Mouse (Mus musculus) megakaryocyte progenitor cell, adult 5-6 weeks (primary cell): Measurements from ENCODE around the gene Hip1r. TPM values are rescaled to one million over a fixed set of nuclear protein-coding genes. Genes with fewer than 3 reads are reported as not detected.

Experiments
- ATAC-seq: replicated peaks from 2 replicates; pipeline ENCODE4 v1.8.0; 2016; ENCODE audit warnings: mild to moderate bottlenecking, moderate TSS enrichment, inconsistent platforms; ENCODE audit not compliant: poor library complexity
- total RNA-seq, 2 experiments: library from RNA; stranded (forward) in 1 of 2; stranded (reverse) in 1 of 2; fragments of 157-497, 149-512 nt in 1 of 2; fragments of 200-1000 nt in 1 of 2; gene quantifications; 2 replicates each; pipeline versions ENCODE4 v1.2.3 to v1.2.4; 2015 to 2017

Hip1r gene
- total RNA-seq, 2 experiments from 2014 or later = 4.9 to 14.2 TPM

DNA sequence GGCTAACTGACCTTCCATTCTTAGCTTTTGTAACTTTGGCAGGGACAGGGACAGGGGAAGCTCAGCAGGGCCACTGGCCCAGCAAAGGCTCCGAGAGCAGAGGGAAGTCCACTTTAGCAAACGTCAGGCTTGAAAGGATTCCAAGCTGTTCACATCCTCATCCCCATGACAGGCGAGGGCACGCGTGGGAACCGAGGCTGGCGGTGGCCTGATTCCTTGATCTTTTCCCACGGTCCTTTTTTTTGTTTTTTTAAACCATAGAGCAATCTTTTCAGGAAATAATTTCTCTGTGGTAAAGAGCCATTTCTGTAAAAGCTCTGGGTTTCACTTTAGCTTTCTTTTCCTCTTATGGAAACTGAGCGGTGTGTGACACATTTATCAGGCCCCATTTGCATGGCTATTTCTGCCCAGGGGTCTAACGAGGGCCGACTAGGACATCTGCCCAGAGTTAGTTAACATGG, 41.4 kb downstream of the Hip1r start:
- no peak for ATAC-seq

DNA sequence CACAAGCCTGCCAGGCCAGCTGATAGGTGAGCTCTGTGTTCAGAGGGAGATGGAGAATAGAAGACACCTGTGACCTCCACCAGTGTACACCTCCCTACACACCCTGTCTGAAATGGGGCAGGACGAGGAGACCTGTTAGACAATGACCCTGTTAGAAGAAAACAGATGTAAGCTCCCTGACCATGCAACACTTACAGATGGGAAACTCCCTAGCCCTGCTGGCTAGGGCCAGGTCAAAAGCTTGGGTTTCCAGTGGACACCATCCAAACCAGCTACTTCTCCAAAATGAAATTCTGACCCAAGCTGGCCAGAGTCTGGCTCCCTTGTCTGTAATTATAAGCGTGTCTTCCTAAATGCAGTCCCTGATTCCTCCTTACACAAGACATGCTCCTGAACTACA, 42.3 kb downstream of the Hip1r start:
- ATAC-seq = no peak

DNA sequence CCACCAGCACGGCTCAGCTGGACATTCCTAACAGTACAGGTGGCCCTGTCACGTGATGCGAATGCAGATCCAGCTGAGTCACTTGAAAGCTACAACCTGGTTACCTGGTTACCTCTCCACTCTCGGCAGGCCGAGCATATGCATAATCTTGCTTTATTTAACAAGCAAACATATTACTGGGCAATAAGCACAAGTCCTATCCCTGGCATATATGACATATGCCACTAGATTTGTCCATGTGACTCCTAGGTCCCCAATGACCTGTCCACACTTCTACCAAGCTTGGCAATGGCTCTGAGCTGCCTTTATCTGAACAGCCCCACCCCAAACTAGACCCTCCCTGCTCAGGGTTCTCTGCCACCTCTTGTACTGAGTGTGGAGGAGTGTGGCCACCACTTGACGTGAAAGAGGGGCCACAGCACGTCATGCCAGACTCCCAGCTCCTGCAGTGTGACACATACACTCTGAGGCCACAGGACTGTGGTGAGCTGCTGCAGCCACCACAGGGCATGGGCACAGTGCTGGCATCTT, 42.9 kb downstream of the Hip1r start:
- no peak for ATAC-seq

DNA sequence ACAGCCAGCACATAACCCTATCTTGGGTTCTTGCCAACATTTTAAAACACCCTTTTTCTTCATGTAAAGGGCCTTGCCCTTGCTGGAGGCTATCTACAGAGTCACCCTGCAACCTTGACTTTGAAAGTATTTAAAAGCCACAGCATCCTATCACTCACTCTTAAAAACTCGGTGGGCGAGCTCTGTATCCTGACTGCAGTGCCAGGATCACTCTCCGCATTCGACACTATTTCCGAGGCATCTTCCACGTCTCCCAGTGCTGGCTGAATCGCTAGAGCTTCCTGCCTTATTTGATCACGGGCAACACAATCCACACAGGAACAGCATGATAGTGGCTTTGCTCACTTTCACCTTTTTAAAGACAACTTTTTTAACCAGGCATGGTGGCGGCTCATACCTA, 44.5 kb downstream of the Hip1r start:
- no peak for ATAC-seq

DNA sequence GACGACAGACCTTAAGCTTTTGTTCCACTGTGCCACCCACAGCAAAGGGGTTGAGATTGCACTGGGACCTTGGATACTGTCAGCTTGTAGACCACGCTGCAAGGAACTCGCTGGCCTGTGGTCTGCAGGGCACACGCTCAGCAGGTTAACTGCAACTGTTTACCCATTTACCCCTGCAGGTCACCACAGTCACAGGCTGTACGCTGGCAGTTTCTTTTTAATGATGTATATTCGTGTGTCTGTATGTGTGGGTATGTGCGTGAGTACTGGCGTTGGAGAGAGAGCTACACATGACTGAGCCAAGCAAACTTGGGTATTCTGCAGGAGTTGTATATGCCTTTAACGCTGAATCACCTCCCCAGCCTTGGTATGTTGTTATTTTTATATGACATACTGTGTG, 45.2 kb downstream of the Hip1r start:
- no peak for ATAC-seq

DNA sequence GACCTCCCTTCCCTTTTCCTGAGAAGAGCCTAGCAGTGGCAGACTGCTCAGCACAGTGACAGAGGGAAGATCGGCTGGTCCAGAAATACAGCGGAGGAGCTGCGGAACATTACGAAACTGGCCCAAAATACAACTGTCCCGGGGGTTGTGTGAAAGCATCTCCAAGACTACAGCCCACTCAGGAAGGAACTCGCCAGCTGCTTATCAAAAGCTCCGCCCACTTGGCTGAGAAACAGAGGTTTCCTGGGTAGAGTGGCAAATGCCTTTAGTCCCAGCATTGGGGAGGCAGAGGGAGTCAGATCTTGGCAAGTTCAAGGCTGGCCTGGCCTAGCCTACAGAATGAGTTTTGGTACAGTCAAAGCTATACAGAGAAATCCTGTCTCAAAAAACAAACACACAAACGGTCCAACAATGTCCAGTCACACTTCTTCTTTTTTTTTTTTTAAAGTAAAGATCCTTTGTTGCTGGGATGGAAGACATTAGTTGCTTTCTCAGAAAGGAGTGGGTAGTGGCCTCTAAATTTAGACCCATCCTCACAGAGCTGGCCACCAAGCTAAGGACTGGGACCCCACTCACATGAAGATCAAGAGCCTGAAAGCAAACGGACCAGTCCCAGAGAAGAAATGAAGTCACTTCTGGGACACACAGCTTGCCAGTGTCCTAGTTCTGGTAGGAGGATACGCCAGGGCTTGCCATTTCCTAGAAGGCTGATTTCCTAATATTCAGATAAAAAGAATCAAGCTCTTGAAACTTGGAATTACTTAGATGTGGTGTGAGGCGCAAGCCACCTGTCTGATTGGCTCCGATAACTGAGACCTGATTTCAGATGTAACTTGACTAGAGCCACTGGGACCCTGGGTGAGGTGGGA, 46.2 kb downstream of the Hip1r start:
- ATAC-seq = peak; percentile 60

DNA sequence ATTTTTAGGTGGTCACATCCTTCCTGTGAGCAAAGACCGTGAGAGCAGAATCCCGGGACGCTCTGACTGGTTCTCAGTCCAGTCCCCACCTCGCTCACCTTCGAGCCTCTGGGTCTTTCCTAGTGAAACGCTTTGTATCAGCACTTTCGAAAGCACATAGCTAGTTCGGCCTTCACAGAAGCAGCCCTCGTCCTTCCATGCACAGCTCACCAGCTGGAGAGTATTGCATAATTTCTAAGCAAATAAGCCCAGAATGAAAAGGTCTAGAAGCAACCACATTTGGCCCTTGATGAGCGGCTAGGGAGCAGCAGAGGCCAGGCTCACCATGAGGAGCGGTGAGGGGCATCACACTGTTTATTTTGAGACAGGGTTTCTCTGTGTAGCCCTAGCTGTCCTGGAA, 47.7 kb downstream of the Hip1r start:
- no peak for ATAC-seq

DNA sequence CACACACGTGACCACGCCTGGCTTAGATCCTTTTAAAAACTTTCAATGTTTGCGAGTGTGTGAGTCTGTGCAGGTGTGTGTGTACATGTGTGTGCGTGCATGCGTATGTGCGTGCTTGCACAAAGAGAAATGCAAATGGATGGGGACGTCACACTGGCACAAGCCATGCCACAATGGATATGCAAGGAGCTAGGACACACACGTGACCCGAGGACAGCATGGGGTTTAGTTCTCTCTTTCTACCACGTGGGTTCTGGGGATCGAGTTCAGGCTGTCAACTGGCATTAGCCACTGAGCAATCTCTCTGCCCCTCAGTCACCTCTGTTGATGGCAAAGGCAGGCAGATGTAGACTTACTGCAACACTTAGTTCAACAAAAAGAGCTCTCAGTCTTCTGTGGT, 48.3 kb downstream of the Hip1r start:
- no peak for ATAC-seq

DNA sequence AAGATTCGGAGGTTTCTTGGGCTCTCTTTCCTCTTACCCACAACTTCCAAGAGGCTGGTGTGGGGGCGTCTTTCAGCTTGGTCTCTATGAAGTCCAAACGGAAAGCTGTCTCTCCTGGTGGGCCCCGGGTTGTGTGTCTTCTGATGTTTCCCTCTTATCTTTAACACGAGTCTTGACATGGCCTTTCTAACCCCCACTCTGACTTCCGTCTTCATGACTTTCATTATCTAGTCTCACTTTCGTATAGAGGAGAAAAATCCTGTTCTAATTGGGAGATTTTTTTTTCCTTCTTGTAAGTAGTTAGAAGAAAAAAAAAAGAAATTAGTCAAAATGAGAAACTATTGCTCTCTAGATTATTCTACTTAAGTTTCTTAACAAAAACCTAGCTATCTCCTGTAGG, 48.9 kb downstream of the Hip1r start:
- ATAC-seq = 0 out of 2 replicates have a peak, but pooled peaks have one; percentile 16

DNA sequence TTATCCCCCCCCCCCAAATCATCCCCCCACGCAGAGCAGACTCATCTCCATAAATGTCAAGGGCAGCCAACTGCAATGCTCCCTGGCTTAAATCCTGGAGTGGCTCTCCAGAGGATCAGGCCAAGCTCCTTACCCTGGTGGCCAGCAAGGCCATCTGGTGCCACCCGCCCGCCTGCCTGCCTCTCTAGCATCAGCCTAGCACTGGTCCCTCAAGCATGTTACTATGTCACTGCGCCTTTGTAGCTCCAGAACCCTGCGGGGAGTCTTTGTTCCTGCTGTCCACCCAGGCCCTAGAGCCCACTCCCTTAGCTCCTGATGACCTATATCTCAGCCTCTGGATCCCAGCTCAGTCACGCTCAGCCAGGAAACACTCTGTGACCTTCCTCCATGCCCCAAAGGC, 51.2 kb downstream of the Hip1r start:
- no peak for ATAC-seq

DNA sequence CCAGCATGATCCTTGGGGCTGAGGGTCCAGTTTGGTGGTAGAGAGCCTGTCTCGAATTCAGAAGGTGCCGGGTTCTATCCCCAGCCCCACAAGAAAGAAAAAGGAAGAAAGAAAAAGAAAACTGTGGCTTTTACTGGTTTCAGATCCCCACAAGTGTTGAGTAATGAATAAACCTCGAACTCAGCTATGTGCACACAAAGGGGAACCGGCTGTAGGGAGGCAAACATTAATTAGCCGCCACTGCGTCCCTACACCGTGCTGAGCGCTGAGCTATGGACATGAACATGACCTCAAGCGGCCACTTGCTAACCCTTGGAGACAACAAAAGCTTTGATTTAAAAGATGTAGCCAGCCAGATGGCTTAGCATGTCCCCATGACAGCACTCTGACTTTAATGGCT, 51.7 kb downstream of the Hip1r start:
- ATAC-seq = peak; percentile 47

DNA sequence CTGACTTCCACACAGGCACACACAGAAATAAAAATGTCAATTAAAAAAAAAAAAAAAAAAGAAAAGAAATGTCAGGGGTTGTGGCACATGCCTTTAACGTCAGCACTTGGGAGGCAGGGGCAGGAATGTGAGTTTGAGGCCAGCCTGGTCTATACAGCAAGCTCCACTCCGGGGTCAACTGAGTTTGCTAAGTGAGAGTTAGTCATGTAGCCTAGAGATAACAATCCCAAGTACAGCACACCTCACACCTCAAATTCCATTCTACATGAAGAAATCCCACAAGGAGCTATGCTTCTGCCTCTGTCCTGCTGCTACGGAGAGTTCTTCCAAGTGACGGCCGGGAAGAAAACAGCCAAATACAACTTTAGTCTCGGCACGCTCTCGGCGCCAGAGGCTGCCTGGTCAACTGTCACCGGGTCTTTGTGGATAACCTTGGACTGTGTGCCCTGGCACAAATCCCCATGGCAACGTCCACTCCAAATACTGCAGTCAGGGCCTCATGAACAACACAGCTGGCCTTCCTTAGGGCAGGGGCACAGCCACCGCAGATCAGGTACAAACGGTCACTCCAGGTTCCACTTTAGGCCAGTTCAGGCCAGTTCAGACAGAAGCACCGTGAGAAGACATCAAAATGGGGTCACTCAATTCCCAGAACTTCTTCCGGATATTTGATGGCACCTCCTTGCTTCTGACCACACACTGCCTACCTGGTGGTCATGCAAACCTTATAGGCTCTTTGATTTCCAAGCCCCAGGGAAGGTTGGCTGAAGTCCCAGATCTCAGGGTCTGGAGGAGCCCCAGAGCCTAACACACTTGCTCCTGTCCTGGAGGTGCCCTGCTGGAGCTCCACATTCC, 52.4 kb downstream of the Hip1r start:
- ATAC-seq = no peak

DNA sequence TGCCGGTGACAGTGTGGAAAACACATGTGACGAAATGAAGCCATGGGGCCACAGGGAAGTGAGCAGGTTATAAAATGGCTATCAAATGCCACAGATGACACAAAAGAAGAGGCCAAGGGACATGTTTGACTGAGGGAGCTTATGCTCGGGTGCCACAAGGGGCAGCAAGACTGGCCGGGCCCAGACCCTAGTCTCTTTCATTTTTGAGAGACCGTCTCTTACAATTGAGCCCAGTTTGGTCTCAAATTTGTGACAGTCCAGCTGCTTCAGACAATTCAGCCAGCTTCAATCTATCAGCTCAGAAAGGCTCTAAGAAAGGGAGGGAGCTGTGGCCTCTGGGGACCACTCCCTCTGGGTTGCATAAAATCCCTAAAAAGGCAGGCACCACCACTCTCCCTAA, 53.1 kb downstream of the Hip1r start:
- no peak for ATAC-seq

DNA sequence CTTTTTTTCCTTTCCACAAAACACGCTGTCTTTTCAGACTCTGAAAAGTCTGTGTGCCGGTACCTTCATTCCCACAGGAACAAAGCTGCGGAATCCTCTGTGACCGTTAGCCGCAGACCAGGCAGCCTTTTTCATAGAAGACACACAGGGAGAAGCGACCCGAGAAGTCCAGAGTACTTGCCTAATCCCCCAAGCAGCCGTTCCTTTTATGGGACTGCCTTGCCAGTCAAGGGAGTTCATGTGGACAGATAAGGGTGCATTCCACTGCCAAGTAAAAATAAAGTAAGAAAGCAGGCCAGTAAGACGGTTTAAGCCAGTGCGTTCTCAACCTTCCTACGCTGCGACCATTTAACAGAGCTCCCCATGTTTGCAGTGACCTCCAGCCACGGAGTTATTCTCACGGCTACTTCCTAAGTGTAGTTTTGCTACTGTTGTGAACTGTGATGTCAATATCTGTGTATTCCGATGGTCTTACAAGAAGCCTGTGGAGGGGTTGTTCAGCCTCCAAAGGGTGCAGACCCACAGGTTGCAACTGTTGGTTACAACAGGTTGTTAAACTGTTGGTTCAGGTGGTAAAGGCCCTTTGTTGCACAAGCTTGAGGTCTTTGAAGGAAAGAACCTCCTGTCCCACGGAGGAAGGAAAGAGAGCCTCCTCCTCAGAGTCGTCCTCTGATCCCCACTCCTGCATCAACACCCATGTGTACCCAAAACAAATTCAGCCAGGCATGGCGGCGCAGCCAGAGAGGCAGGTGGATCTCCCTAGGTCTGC, 54.5 kb downstream of the Hip1r start:
- peak; percentile 15 for ATAC-seq

DNA sequence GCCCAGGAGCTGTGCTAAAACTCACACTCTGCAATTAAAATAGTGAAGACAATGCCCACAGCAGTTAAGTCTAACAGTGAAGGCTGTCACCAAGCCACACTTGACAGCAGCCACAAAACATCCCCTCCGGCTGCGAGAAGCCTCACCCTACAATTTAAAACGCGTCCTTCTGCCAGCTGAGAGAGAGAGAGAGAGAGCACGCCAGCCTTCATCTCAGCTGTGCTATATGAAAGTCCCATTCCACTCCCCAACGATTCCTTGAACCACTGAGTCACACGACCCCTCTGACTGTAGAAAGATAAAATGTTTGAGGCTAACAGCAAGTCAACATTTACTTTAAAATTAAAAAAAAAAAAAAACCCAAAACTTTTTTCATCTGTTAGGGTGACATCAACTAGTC, 55.3 kb downstream of the Hip1r start:
- no peak for ATAC-seq

DNA sequence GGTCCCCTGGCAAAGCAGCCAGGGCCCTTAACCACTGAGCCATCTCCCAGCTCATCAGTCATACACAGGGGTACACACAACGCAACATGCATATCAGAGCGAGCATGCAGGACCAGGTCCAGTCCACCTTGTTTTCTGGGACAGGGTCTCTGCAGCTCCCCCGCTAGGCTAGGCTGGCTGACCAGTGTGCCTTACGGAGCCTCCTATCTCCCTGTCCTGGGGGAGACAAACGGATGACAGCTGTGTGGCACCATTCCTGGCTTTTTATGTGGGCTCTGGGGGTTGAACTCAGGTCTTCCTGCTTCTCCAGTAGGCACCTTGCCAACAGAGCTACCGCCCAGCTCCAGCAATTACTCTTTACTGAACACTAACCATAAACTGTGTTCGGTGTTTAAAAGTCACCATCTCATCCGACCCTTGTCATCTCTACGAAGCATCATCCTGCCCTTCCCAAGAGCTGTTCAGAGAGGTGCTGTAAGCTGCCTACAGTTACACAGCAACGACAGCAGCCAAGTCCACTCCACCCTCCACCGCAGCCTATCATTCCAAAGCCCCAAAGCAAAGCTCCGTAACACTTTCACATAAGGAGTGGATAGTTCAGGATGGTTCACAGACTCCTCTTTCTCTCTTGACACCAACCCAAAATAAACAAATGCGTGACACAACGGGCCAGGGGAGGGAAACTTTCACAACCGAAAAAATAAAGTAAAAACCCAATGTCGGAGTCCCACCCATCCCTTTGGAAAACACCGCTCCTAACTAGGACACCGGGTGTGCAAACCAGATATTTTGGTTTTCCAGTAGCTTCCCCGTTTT, 56.0 kb downstream of the Hip1r start:
- ATAC-seq = no peak

DNA sequence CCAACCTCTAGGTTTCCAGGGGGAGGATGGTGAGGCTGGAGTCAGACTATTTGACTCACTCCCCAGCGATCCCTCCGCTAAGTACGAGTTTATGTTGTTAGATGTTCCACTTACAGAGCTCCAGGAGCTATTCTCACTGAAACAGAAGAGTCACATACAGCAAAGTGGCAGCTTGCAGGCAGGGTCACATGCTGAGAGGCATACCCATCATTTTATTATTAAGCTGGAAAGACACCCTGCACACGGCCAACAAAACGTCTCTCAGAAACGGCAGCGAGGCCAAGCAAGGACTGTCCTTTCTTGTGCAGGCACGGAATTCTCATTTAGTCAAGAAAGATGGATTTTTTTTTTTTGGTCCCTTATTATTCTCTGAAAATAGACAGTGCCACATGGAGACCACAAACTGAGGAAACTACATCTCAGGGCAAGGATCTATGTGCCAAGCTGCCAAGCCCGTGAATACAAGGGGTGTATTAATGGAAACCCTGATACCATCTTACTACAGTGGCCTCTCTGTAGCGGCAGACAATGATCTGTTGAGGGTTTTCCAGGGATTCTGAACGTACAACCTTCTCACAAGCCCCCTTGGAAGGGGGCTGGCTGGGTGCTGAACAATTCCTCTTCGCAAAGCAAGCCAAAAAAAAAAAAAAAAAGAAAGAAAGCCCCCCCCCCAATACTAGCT, 57.1 kb downstream of the Hip1r start:
- ATAC-seq = no peak

DNA sequence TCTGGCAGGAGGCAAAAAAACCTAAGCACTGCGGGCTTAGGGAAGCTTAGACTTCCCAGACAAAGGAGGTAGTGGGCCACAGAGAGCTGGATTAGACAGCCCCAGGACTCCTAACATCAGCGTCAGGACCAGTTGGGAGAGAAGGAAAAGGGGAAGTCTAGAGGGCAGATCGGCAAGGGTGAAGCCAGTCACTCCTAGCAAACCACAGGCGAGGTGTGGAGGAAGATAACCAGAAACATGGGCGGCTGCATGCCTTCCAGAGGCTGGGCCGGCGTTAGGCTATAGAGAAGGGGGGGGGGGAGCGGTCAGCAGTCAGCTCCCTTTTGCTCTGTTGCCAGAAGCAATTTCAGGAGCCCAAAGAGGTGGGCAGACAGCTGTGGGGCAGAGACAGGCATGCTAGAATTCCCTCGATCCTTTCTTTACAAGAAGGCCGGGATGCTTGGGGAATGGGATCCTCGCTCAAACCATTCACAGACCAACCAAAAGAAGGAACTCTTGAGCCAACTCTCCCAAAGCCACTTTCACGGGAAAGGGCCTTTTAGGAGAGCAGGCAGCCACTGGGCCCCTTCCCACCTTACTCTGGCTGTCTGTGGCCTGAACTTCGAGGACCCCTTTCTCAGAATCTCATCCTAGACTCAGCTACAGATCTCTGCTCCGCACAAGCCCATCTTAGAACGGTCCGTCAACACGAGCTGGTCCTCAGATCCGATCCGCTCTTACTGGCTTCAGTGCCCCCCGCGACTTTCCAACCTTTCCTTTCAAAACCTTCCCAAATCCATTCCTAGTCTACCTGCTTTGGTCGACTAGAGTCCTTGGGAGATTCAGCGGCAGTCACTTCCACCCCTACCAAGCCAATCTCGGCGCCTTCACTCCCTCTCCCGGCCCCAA, 57.9 kb downstream of the Hip1r start:
- peak; percentile 73 for ATAC-seq
